ENCODE assay signal across 8 mouse cellular contexts in genomic region chr11:102189461-102190436, GRCm38 (mm10). TPM values are rescaled to one million over a fixed set of nuclear protein-coding genes. Genes with fewer than 3 reads are reported as not detected.
A peak's percentile ranks its signal among the peaks of the same experiment; 100 is the strongest.
DNase-seq lines count a peak whose midpoint lies in the region; ATAC-seq and TF ChIP-seq lines count a peak whose summit lies in the region.

Gene G6pc3, plus strand, starts transcription at chr11:102189620.

- peak within 1 kb of the TSS; percentile 57 for H3K4me2 ChIP-seq in hindbrain, embryonic 11.5 days (replicated peaks; ENCODE audit: low read depth, low read length)
- H3K4me2 ChIP-seq in lung, postnatal 0 days (replicated peaks; ENCODE audit: low read depth, low read length), result peak within 1 kb of the TSS; percentile 78

- 4% methylated on average over 50 of the region's 50 CpGs for WGBS in hindbrain, embryonic 11.5 days
- WGBS in lung, postnatal 0 days, result 2% methylated on average over 49 of the region's 50 CpGs

- no peak for TF ChIP-seq CTCF in lung, postnatal 0 days (IDR thresholded peaks at IDR 0.05)

- H3K4me3 ChIP-seq in hindbrain, embryonic 11.5 days (ENCODE audit: low read depth, low read length), result peak within 1 kb of the TSS; percentile 58
- H3K4me3 ChIP-seq in lung, postnatal 0 days (ENCODE audit: low read depth, low read length), result peak within 1 kb of the TSS; percentile 55

- TF ChIP-seq EP300 in lung, postnatal 0 days (IDR thresholded peaks at IDR 0.05), result peak; percentile 26; the same call in 1 of the 2 replicates

- peak within 1 kb of the TSS; percentile 59 for H3K9ac ChIP-seq in hindbrain, embryonic 11.5 days (ENCODE audit: low read depth, low read length)
- H3K9ac ChIP-seq in lung, postnatal 0 days (replicated peaks; ENCODE audit: low read depth), result peak within 1 kb of the TSS; percentile 24; the same call in 1 of the 2 replicates

- peak; percentile 70 for ATAC-seq in hindbrain, embryonic 11.5 days (ENCODE audit: low FRiP score)
- peak; percentile 85 for ATAC-seq in lung, postnatal 0 days

- H3K27ac ChIP-seq in hindbrain, embryonic 11.5 days (ENCODE audit: low read depth, low read length), result peak within 1 kb of the TSS; percentile 52; the same call in 1 of the 2 replicates
- 0 out of 2 replicates have a peak within 1 kb of the TSS, but pooled peaks have one; percentile 11 for H3K27ac ChIP-seq in lung, postnatal 0 days (ENCODE audit: low read length)

- no peaks in the 10 kb centered on the region for H3K9me3 ChIP-seq in hindbrain, embryonic 11.5 days (ENCODE audit: control insufficient read depth, low read length)
- no peaks in the 10 kb centered on the region for H3K9me3 ChIP-seq in lung, postnatal 0 days (ENCODE audit: low read length)

- DNase-seq in NIH3T3 (ENCODE audit: low read depth), result peak; percentile 93
- DNase-seq in cerebellum, postnatal 10 days, result peak; percentile 91 to 92
- peak; percentile 87 to 88 for DNase-seq in frontal cortex, postnatal 10 days (ENCODE audit: low spot score in 2 of 2)
- DNase-seq in hindbrain, embryonic 11.5 days (ENCODE audit: low spot score), result peak; percentile 85
- peak; percentile 87 for DNase-seq in layer of hippocampus, postnatal 10 days (ENCODE audit: low spot score in 2 of 2)
- peak; percentile 95 for DNase-seq in lung, postnatal 0 days (ENCODE audit: low spot score)
- DNase-seq in ovary, postnatal 10 days (ENCODE audit: low spot score), result peak; percentile 72
- DNase-seq in thymus, postnatal 0 days (ENCODE audit: low spot score), result peak; percentile 73

- peaks cover 7% of the 10 kb centered on the region for H3K4me1 ChIP-seq in hindbrain, embryonic 11.5 days (replicated peaks; ENCODE audit: control insufficient read depth, insufficient read depth, low read length)
- no peaks in the 10 kb centered on the region for H3K4me1 ChIP-seq in lung, postnatal 0 days (ENCODE audit: insufficient read depth, low read depth, low read length)

- no peaks in the 10 kb centered on the region for H3K27me3 ChIP-seq in hindbrain, embryonic 11.5 days (ENCODE audit: control insufficient read depth, insufficient read depth, low read length)
- H3K27me3 ChIP-seq in lung, postnatal 0 days (replicated peaks; ENCODE audit: insufficient read depth, low read length), result no peaks in the 10 kb centered on the region

- 0 out of 2 replicates have a peak, but pooled peaks cover 2% of the 10 kb centered on the region for H3K36me3 ChIP-seq in hindbrain, embryonic 11.5 days (ENCODE audit: control insufficient read depth, insufficient read depth, low read length)
- H3K36me3 ChIP-seq in lung, postnatal 0 days (ENCODE audit: insufficient read depth, low read length), result no peaks in the 10 kb centered on the region

RNA-seq across cellular contexts. Expression of gene G6pc3, which starts in this region (rescaled TPM):
- polyA plus RNA-seq in hindbrain, embryonic 11.5 days (2014; fragmentation: Nextera tagmentation; extraction: Ambion mirVana), result 28.8 and 31.9 TPM in 2 replicates
- 10 to 100 TPM; 44.4 to 45.4 TPM for total RNA-seq in layer of hippocampus, postnatal 10 days (2021)
- 15.8 and 16.7 TPM in 2 replicates for polyA plus RNA-seq in lung, postnatal 0 days (2015; fragmentation: Nextera tagmentation; extraction: Ambion mirVana)
- polyA plus RNA-seq in thymus, postnatal 0 days (2015; fragmentation: Nextera tagmentation; extraction: Ambion mirVana), result 16.1 and 16.2 TPM in 2 replicates

Comparison
In these comparisons a context has a peak if more than half of its experiments do, and no peak if none do; other contexts are left out.
1. Peak in every context shown above with its lines: DNase-seq, ATAC-seq, H3K4me3 ChIP-seq and H3K27ac ChIP-seq.